Mouse (Mus musculus) lung, postnatal 0 days (tissue): ENCODE measurements around the gene Dgki.

Experiments used
- CTCF ChIP-seq: IDR thresholded peaks from 2 replicates; pipeline ENCODE4 v1.5.1; 2016; ENCODE audit warnings: antibody characterized with exemption, mild to moderate bottlenecking
- EP300 ChIP-seq: IDR thresholded peaks from 2 replicates; pipeline ENCODE4 v1.6.1; 2016; ENCODE audit warnings: antibody characterized with exemption, mild to moderate bottlenecking, control low read depth

DNA sequence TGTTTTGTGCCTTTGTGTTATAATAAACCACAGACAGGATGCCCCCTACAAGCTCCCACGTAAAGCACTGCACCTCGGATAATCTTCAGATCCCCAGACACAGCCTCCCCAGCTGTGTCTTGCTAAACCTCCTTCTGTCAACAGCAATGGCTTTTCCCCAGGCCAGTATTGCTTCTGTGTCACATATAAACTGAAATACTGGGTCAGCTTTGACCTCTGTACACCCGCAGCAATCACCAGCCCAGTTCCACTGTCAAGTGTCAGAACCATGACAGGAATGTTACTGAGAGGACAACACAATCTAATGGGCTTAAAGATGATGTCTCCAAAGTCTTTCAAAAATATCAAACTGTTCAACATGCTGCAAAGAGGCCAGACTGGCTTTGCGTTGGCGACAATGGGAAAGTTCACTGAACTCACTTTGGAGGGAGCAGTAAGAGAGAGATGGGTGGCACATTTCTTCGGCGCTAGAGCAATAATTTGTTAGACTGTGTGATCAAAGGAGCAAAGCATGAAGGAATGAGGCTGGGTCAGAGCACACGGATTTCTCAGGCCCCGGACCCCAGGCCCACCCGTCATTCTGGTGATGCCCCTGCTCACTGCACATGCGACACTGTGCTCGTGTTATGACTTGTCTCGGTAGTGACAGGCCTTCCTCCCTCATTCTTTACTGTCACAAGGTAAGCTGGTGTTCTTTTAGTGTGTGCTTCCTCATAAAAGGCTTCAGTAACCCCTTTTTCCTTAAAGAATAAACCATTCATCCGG is 230.0 kb downstream of the Dgki start:
- no peak for TF ChIP-seq CTCF
- no peak for TF ChIP-seq EP300
